Mouse (Mus musculus): ENCODE data around the gene Olfr316. TPM values are rescaled to one million over a fixed set of nuclear protein-coding genes. Genes with fewer than 3 reads are reported as not detected.

Gene Olfr316
- polyA plus RNA-seq, 1 experiment from 2014 or later = not detected

Other genes with a start within 250 kb of the Olfr316 start
- not detected in 2 replicates for gene Olfr330, start 217.9 kb upstream of the Olfr316 start, polyA plus RNA-seq (2015; fragmentation: Nextera tagmentation; extraction: Ambion mirVana)
- gene Olfr329-ps, start 206.3 kb upstream of the Olfr316 start, polyA plus RNA-seq (2015; fragmentation: Nextera tagmentation; extraction: Ambion mirVana) = not detected in 2 replicates
- 0.05 and 0.09 TPM in 2 replicates for gene Olfr328, start 197.1 kb upstream of the Olfr316 start, polyA plus RNA-seq (2015; fragmentation: Nextera tagmentation; extraction: Ambion mirVana)
- not detected in 2 replicates for gene Olfr224, start 182.2 kb upstream of the Olfr316 start, polyA plus RNA-seq (2015; fragmentation: Nextera tagmentation; extraction: Ambion mirVana)
- gene Olfr325, start 175.0 kb upstream of the Olfr316 start, polyA plus RNA-seq (2015; fragmentation: Nextera tagmentation; extraction: Ambion mirVana) = not detected in 2 replicates
- gene Olfr324, start 157.6 kb upstream of the Olfr316 start, polyA plus RNA-seq (2015; fragmentation: Nextera tagmentation; extraction: Ambion mirVana) = not detected in 2 replicates
- not detected in 2 replicates for gene 2210407C18Rik, start 136.7 kb upstream of the Olfr316 start, polyA plus RNA-seq (2015; fragmentation: Nextera tagmentation; extraction: Ambion mirVana)
- not detected in 2 replicates for gene Olfr323, start 122.2 kb upstream of the Olfr316 start, polyA plus RNA-seq (2015; fragmentation: Nextera tagmentation; extraction: Ambion mirVana)
- 0.13 and 0.33 TPM in 2 replicates for gene Trim58, start 112.3 kb upstream of the Olfr316 start, polyA plus RNA-seq (2015; fragmentation: Nextera tagmentation; extraction: Ambion mirVana)
- 0.04 TPM in 1 of 2 replicates, not detected in the other for gene Olfr322, start 94.0 kb upstream of the Olfr316 start, polyA plus RNA-seq (2015; fragmentation: Nextera tagmentation; extraction: Ambion mirVana)
- not detected in 2 replicates for gene Olfr320, start 71.6 kb upstream of the Olfr316 start, polyA plus RNA-seq (2015; fragmentation: Nextera tagmentation; extraction: Ambion mirVana)
- gene Olfr319, start 53.6 kb upstream of the Olfr316 start, polyA plus RNA-seq (2015; fragmentation: Nextera tagmentation; extraction: Ambion mirVana) = not detected in 2 replicates
- not detected in 2 replicates for gene Olfr318, start 28.7 kb upstream of the Olfr316 start, polyA plus RNA-seq (2015; fragmentation: Nextera tagmentation; extraction: Ambion mirVana)
- not detected in 2 replicates for gene Olfr317, start 13.5 kb upstream of the Olfr316 start, polyA plus RNA-seq (2015; fragmentation: Nextera tagmentation; extraction: Ambion mirVana)
- gene Olfr315, start 20.5 kb downstream of the Olfr316 start, polyA plus RNA-seq (2015; fragmentation: Nextera tagmentation; extraction: Ambion mirVana) = not detected in 2 replicates
- not detected in 2 replicates for gene Olfr314, start 30.2 kb downstream of the Olfr316 start, polyA plus RNA-seq (2015; fragmentation: Nextera tagmentation; extraction: Ambion mirVana)
- 0.35 and 0.63 TPM in 2 replicates for gene Fam183b, start 49.2 kb downstream of the Olfr316 start, polyA plus RNA-seq (2015; fragmentation: Nextera tagmentation; extraction: Ambion mirVana)
- not detected in 2 replicates for gene Olfr313, start 62.3 kb downstream of the Olfr316 start, polyA plus RNA-seq (2015; fragmentation: Nextera tagmentation; extraction: Ambion mirVana)
- gene Olfr312, start 76.5 kb downstream of the Olfr316 start, polyA plus RNA-seq (2015; fragmentation: Nextera tagmentation; extraction: Ambion mirVana) = not detected in 2 replicates
- not detected in 2 replicates for gene Olfr311, start 86.5 kb downstream of the Olfr316 start, polyA plus RNA-seq (2015; fragmentation: Nextera tagmentation; extraction: Ambion mirVana)
- gene Gm12258, start 94.4 kb downstream of the Olfr316 start, polyA plus RNA-seq (2015; fragmentation: Nextera tagmentation; extraction: Ambion mirVana) = 7.2 and 9.0 TPM in 2 replicates
- 8.8 and 9.9 TPM in 2 replicates for gene 2810021J22Rik, start 114.5 kb downstream of the Olfr316 start, polyA plus RNA-seq (2015; fragmentation: Nextera tagmentation; extraction: Ambion mirVana)
- gene Zfp39, start 151.5 kb downstream of the Olfr316 start, polyA plus RNA-seq (2015; fragmentation: Nextera tagmentation; extraction: Ambion mirVana) = 5.2 and 6.9 TPM in 2 replicates
- gene Btnl10, start 165.2 kb downstream of the Olfr316 start, polyA plus RNA-seq (2015; fragmentation: Nextera tagmentation; extraction: Ambion mirVana) = 0.10 and 0.30 TPM in 2 replicates
- 243 and 247 TPM in 2 replicates for gene Rnf187, start 186.2 kb downstream of the Olfr316 start, polyA plus RNA-seq (2015; fragmentation: Nextera tagmentation; extraction: Ambion mirVana)
- gene Hist3h2ba, start 196.2 kb downstream of the Olfr316 start, polyA plus RNA-seq (2015; fragmentation: Nextera tagmentation; extraction: Ambion mirVana) = 81.6 and 82.0 TPM in 2 replicates
- 36.4 and 40.3 TPM in 2 replicates for gene Hist3h2a, start 202.0 kb downstream of the Olfr316 start, polyA plus RNA-seq (2015; fragmentation: Nextera tagmentation; extraction: Ambion mirVana)
- 0.58 and 0.71 TPM in 2 replicates for gene Trim17, start 202.0 kb downstream of the Olfr316 start, polyA plus RNA-seq (2015; fragmentation: Nextera tagmentation; extraction: Ambion mirVana)
- gene Trim11, start 225.4 kb downstream of the Olfr316 start, polyA plus RNA-seq (2015; fragmentation: Nextera tagmentation; extraction: Ambion mirVana) = 20.0 and 20.6 TPM in 2 replicates